Mouse (Mus musculus) naive thymus-derived CD4-positive, alpha-beta T cell, adult 2 months (primary cell): Measurements from ENCODE around the gene Dgkz.
A peak's percentile ranks its signal among the peaks of the same experiment; 100 is the strongest.

Experiments used
- DNase-seq: peaks from one replicate; pipeline ENCODE4 v3.0.0-alpha.2; 2011; ENCODE audit warnings: low read depth

The Dgkz gene

GRCm38 (mm10) chr2:91996006-91996405 is 20.3 kb upstream of the Dgkz start:
- no peak for DNase-seq

DNA sequence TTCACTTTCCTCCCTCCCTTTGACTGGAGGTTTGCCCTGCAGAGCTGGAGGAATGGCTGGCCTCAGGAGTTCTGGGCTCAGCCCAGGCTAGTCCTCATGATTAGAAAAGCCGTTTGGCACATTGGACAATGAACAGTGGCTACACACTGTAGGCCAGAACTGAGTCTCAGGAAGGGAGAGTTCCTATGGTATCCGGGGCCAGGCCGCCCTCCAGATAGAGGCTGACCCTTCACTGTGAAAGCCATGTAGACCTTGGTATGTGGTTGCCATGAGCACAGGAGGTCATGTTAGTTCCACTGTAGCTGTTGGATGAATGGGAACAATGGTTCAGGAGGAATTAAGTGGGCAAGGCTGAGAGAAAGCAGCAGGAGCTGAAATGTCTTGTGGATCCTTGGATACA is 17.7 kb upstream of the Dgkz start:
- DNase-seq, result no peak

DNA sequence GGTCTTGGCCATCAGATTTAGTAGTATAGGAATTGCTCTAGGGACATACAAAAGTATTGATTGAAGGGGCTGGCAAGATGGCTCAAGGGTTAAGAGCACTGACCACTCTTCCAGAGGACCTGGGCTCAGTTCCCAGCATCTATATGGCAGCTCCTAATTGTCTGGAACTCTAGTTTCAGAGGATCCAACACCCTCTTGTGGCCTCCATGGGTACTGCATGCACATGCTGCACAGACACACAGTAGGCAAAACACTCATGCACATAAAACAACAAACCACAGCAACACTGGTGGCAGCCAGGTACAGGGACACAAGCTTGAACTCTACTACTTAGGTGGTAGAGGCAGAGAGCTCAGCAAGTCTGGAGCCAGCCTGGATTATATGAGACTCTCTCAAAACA is 14.1 kb upstream of the Dgkz start:
- no peak for DNase-seq

- peak; percentile 91 for DNase-seq
These were observed 11.9 kb upstream of the Dgkz start for GRCm38 (mm10) chr2:91987542-91987941.

DNA sequence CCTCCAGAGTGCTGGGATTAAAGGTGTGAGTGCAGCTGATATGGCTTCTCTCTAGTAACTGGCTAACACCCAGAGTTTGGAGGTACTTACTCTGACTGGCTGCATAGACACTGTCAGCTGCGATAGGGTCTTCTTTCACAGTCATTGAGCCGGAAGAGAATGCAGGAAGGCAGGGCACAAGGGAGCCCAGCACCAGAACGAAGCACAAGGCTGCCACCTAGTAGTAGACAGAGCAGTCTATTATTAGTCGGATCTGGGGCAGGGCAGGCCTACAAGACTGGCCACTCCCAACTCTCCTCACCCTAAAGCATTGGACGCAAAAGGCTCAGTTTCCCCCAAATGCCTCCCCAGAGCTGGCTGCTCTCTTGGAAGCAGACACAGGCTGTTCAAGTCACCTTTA is 10.4 kb upstream of the Dgkz start:
- DNase-seq, result peak; percentile 71

DNA sequence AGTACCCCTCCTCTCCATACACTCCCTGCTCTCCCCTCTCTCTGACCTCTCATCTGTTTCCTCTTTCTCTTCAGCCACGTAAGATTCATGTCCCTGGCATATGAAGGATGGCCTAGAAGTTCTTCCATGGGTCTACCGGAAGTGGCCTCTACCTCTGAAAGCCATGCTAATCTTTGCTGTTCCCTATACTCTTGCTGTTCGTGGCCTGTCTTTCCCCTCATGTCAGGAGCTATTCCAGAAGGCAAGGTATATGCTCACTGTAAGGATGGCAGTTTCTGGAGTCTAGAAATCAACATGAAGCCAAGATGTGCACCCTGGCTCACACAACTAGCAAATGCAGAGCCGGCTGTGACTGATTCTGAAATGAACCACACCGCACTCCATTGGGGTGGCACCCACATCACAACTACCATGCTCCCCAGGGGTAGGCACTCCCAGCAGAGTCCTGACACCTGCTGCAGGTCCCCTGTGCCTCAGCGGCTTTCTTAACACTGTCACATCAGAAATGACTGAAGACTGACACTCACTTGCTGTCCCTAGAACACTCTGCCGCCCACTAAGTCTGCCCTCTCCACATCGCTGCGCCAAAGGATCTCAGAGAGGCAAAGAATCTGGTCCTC is 9.4 kb upstream of the Dgkz start:
- DNase-seq, result peak; percentile 51

GRCm38 (mm10) chr2:91984439-91984838 is 8.8 kb upstream of the Dgkz start:
- DNase-seq, result peak; percentile 91

- no peak for DNase-seq
These were observed 5.2 kb upstream of the Dgkz start for GRCm38 (mm10) chr2:91980830-91981229.

DNA sequence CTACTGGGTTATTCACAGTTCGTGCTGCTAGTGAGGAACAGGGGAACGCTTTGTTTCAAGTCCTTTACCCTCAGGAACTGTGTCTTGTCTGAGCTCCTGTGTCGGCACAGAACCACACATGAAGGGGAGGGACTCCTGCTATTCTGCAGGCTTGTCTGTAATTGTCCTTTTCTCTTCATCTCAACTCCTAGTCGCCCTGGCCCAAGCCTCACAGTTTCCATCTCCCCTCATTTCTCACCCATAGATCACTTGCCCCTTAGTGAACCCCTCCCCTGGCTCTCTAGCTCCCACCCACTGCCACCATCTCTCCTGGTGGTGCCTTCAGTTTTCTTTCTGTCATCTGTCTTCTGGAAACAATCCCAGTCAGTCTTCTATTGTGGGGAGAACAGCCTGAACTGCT is 4.6 kb upstream of the Dgkz start:
- DNase-seq, result no peak

DNA sequence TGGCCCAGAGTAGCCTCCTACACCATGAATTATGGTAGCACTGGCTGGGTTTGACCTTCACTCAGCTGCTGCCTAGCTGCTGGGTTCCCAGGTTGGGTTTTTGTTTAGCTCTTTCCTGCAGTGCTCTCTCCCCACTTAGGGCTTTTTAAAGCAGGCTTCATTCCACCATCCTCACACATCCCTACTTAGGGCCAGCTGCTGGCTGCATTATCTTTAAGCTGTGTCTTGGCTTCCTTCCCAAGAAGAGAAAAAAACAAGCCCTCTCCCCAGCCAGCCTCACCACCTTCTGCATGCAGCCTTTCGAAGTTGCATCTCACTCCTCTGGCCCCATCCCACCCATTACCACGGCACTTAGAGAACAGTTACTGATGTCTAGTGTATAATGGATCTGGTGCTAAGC is 2.9 kb upstream of the Dgkz start:
- no peak for DNase-seq

DNA sequence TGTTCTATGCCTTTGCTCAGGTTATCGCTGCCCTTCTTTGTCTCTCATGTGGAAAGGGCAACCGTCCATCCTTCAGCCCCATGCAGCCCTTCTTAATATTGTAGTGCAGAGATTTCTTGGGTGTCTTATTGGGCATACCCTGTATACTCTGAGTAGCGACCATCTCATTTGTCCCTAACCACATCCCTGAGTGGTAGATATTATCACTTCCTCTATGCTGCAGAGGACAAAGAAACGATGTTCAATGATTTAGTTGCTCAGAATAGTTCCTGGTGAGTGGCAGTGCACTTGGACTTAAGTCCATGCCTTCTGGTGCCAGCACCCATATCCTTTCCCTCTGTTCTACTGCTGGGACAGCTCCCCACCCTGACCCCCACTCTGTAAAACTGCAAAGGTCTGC is 2.3 kb upstream of the Dgkz start:
- DNase-seq, result peak; percentile 43

- DNase-seq, result no peak
These were observed 2.1 kb downstream of the Dgkz start for GRCm38 (mm10) chr2:91973416-91974135.

- DNase-seq, result peak; percentile 74
These were observed 3.5 kb downstream of the Dgkz start for GRCm38 (mm10) chr2:91972121-91972566.

DNA sequence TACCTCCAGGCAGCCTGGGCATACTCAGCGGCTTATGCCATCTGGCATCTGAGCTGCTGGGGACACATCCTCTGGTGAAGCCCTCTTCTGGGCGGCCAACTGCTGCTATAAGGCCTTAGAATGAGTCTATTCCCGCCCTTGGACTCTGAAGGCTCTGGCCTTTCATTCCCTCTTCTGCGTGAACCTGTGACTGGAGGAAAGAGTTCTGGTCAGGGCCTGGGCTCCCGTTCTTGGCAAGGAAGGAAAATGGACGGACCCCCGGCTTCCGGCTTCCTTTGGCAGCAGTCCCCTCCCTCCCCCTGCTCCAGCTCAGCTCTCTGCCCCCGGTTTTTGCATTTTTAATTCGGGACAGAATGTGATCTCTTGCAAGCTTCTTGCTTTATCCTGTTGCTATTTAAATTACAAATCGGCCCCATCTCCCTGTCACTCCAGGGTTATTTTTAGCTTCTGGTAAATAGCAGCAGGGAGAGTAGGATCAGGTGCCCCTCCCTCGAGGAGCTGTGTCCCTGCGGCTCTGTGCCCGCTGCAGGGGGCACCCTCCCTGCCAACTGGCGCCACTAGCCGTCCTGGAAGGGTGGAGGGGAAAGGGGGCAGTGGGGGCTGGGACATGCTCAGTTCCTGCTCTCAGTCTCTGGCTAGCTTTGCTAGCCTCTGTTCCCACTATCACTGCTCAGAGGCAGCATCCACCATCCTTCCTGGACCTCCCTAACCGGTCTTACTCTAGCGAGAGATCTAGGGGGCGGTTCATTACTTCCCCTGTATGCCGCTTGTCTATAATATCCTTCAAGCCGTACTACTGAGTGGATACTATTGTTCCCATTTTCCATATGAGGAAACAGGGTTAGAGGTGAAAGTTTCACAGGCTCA is 4.2 kb downstream of the Dgkz start:
- no peak for DNase-seq

DNA sequence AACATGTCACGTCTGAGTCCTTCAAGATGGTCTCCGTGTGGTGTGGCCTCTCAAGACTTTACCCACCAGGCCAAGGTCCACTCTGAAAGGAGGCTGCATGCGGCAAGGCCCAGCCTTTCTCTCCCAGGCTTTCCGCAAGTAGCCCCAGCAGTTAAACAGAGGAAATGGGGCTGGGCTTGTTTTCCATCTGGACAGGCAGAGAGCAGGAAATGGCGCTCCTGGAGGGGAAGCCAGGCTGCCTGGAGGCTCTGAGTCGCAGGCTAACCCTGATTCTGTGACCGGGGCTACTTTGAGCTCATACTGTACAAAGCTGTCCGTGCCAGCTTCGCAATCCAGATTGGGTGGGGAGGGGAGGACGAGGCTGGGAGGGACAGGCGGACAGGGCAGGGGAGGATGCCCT is 7.7 kb downstream of the Dgkz start:
- no peak for DNase-seq

DNA sequence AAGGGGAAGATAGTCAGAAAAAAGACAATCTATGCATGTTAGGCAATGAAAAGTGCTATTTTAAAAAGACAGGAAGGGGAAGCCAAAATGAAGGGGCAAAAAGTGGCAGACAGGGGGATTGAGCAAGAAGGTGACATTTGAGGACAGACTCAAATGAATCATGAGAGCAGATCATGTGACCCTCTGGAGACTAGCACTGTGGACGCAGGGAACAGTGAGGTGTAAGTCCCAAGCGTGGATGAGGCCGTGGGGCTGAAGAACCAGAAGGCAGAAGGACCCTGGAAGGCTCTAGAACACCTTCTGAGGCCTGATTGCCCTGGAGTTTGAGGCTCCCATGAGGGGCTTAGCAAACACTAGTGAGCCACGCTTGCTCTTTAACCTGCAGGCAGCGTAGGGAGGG is 9.3 kb downstream of the Dgkz start:
- no peak for DNase-seq

- no peak for DNase-seq
These were observed 10.2 kb downstream of the Dgkz start for GRCm38 (mm10) chr2:91965417-91965816.

GRCm38 (mm10) chr2:91964610-91965204 is 11.0 kb downstream of the Dgkz start:
- no peak for DNase-seq

GRCm38 (mm10) chr2:91963443-91963932 is 12.2 kb downstream of the Dgkz start:
- DNase-seq, result peak; percentile 96

- no peak for DNase-seq
These were observed 12.7 kb downstream of the Dgkz start for GRCm38 (mm10) chr2:91962864-91963401.

- peak; percentile 80 for DNase-seq
These were observed 13.5 kb downstream of the Dgkz start for GRCm38 (mm10) chr2:91961901-91962761.
